Mouse (Mus musculus) naive thymus-derived CD4-positive, alpha-beta T cell, adult 2 months (primary cell): ENCODE measurements around the gene Mki67.
A peak's percentile ranks its signal among the peaks of the same experiment; 100 is the strongest.

Source experiments
- DNase-seq: peaks from one replicate; pipeline ENCODE4 v3.0.0-alpha.2; 2011; ENCODE audit warnings: low read depth

Gene Mki67

GRCm38 (mm10) chr7:135715642-135716444 is at the start of gene Mki67:
Gene Mki67 (minus strand): TSS chr7:135716361.
- DNase-seq, result peak; percentile 44

DNA sequence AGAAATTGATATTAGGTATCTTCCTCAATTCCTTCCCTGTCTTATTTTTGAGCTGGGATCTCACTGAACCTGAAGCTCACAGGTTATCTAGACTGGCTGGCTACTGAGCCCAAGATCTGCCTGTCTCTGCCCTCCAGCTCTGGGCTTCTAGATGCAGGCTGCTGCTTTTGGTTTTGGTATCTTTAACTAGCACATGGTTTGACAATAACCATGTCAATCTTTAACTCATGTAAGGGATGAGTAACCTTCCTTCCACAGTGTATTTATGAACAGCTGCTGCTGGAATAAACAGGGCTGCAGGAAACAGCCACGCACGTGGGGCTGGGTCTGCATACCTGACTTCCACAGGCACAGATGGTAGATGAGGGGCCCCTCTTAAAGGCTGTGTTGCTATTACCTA is 47.1 kb upstream of the Mki67 start:
- no peak for DNase-seq

GRCm38 (mm10) chr7:135758754-135759510 is 42.8 kb upstream of the Mki67 start:
- DNase-seq, result no peak

GRCm38 (mm10) chr7:135758171-135758570 is 42.0 kb upstream of the Mki67 start:
- no peak for DNase-seq

DNA sequence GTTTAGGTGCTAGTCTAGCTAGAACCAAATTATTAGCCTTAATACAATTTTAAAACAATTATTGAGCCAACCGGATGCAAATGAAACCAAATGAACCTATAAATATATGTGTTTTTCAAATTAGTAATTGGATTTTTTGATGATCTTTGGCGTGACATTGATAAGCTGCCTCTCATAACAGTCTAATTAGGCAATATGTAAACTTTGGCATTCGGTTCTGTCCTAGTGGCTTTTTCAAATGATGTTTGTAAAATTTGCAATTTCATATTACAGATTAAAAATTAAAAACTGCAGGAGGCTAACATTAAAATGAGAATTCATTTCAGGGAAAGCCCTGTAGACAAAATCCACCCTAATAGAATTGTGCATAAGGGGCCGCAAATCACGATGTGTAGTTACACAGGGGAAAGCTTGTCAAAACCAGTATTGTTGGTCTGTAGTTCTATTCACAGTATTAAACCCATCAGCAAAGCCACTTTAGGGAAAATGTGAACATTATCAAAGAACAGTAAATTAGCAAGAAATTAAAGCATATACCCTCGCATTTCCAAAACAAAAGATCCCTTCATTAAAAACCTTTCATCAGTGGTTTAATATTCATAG is 40.9 kb upstream of the Mki67 start:
- no peak for DNase-seq

DNA sequence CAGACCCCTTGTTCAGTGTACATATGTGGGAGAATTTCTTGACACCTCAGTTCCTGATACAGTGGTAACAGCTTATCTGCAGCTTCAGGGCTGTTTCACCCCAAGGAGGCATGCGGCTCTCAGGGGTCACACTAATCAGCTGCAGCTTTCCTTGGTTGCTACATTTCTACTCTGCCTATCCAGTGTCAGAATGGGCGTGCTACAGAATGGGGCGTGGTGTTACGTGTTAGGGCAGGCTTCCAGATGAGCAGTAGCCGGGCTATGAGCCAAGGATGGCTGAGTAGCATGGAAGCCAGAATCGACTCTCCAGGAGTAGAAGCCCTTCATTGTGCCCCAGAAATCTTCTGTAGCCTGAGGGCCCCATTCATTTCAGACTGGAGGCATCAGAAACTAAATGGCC is 32.8 kb upstream of the Mki67 start:
- no peak for DNase-seq

GRCm38 (mm10) chr7:135747072-135747471 is 30.9 kb upstream of the Mki67 start:
- DNase-seq, result no peak

DNA sequence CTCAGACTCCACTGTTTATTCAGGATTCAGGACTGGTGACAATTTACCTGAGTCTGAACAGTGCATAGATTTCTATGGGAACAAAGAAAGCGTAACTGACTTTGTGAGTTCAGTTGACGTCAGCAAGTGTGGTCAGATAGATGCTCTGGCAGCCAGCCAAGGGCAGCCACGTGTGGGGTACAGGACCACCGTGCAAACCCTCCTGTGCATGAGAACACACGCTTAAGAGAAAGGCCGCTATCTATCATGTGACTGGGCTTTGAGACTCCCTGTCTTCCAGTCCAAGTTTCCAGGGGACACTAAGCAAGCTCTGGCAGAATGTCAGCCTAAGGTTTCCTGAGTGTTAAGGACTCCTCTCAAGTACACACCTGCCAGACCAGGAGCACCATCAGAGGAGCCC is 30.4 kb upstream of the Mki67 start:
- DNase-seq, result no peak

DNA sequence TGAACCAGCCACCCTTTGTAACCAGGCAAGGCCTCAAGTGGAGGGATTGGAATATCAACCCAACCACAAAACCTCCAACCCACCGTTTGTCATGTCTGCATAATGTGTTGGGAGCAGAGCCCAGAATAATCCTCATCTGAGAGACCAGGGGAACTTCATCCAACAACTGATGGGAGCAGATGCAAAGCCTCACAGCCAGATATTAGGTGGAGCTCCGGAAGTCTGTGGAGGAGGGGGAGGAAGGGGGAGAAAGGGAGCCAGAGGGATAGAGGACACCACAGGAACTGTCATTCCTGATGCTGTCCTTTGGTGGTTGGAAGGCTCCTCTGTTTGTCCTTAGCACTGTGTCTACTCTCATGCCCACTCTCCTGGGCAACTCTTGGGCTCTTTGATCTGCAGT is 28.9 kb upstream of the Mki67 start:
- no peak for DNase-seq

DNA sequence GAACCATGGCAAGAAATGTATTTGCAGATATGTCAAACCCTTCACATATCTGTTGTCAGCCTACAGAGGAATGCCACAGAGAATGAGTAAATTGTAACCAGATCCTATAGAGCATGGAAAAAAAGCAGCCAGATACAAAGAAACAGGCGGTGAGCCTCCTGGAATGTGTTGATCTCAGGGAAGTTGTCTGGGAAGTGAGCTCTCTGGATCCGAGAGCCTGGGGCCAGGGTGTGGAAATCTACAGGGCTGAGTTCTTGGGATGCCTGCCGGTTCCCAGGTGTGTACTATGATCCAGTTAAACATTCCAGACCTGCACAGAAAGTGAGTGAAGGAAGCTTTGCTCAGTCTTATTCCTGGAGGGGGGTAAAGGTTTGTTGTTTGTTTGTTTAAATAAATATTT is 24.3 kb upstream of the Mki67 start:
- no peak for DNase-seq

DNA sequence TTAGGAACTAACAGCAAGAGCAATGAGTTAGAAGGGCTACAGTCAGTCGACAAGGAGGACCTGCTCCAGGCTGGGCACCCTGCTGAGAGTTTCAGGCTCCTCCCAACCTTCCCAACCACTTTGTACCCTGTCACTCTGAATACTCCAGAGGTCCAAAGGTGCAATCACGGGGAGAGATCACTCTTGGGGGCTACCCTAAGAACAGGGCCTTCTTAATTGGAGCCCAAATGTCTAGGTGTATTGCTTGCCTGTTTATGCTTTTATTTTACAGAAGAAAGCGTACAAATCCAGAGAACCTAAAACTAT is 20.4 kb upstream of the Mki67 start:
- no peak for DNase-seq

DNA sequence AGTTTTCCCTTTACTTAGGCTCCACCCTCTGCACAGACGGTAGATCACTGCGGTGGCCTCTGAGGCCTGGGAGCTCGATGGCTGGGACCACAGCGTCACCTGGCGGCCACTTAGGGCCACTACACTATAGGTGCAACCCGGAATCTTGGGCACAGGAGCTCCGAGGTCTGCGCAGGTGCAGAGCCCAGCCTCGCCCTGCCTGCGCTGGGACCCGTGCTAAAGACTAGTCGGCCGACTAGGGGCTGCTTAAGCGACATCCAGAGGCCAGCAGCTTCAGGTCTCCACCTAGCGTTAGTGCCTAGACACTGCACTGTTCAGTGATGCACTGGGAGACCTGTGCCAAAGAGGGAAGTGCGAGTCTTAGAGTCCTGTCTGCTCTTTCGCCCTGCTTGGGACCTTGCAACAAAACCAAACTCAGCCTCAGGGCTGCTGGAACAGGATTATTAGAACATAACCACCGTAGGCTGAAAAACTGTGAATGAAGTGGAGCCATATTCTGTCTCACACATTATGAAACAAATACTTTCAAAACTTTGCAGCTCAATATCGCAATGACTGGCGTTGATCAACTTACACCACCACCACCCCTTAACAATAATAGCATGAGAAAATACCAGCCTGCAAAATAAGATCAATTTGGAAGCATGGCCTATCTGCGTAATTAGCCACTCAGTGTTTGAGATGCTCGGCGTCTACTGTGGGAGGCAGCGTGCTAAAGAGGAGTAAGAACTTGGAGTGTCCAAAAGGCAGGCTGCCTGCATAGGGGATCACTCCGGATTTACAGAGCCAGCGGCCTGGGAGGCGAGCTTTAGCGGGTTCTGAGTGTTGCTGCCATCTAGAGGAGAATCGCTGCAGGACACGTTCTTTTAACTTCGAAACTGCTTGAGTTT is 19.8 kb upstream of the Mki67 start:
- DNase-seq, result peak; percentile 96

GRCm38 (mm10) chr7:135734911-135735646 is 18.9 kb upstream of the Mki67 start:
- no peak for DNase-seq

- no peak for DNase-seq
Observed at GRCm38 (mm10) chr7:135734379-135734778, 18.2 kb upstream of the Mki67 start.

- DNase-seq, result no peak
Observed at GRCm38 (mm10) chr7:135728038-135728437, 11.9 kb upstream of the Mki67 start.

GRCm38 (mm10) chr7:135726707-135727106 is 10.5 kb upstream of the Mki67 start:
- no peak for DNase-seq

DNA sequence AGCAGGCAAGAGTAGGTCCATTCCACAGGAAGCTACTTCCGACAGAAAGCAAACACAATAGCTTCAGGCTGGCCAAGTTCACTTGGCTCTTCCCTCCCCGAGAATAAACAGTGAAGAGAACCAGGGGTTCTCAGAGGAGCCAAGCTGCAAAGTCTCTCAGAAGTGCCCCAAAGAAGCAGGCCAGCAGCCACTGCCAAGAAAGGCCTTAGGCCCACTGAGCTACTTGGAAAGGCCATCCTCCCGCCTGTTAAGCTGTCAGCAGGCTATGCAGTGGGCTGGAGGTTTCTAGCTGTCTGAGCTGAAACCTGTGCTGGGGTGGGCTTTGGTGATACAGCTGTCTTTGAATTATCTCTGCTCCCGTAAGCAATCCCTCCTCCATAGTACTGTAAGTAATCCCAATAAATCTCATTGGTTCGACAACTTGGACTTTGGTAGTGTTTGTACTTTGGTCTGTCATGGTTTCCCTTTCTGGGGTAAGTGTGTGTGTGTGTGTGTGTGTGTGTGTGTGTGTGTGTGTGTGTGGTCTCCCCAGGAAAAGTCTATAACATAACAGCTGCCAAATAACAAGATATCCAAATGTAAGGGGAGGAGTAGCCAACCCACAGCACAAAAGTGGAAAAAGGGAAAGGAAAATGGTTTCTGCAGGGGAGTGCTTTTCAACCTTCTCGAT is 7.6 kb upstream of the Mki67 start:
- no peak for DNase-seq

- no peak for DNase-seq
Observed at GRCm38 (mm10) chr7:135722011-135722838, 6.1 kb upstream of the Mki67 start.

DNA sequence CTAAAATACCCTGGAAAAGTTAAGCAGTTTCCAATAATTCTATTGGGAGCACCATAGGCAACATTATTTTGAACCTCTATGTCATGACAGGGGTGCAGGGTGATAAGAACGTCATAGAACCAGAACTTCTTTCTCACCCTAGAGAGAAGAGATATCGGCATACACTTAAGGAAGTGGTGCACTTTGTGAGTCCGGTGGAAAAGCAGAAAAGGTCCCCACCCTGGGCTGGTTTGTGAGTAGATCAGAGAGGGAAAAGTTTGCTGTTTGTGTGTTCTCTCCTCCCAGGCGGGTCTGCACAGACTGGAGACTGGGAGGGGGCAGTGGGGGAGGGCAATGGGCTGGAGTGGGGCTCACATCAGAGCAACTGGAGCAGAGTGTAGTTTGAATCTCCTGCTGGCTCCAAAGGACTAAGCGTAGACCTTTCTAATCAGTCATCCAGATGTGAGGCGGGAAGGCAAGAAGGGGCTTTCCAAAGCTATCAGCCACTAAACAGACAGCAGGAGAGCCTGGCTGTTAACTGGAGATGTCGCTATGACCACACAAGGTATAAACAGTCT is 5.4 kb upstream of the Mki67 start:
- DNase-seq, result no peak
